Mouse (Mus musculus) heart, postnatal 0 days (tissue): Measurements from ENCODE around the gene Fam107a. TPM values are rescaled to one million over a fixed set of nuclear protein-coding genes. Genes with fewer than 3 reads are reported as not detected.
A peak's percentile ranks its signal among the peaks of the same experiment; 100 is the strongest.
"Not testable (repeated sequence)": the region's sequence is repeated elsewhere in the genome, so short reads cannot be mapped to it uniquely, and the experiment has no call there.

Experiments used
- ATAC-seq: fragments of 200-750 bp; cut with Nextera tagmentation; 2 replicates; pipeline ENCODE4 v1.8.0; 2017; ENCODE audit warnings: low read depth, moderate number of reproducible peaks, moderate library complexity; ENCODE audit not compliant: insufficient read depth
- DNase-seq: peaks from one replicate; pipeline ENCODE4 v3.0.0-alpha.2; 2016; ENCODE audit warnings: low spot score
- H3K27ac ChIP-seq: fragments of 300-500 bp; sonication (generic); 2 replicates; pipeline ENCODE4 v1.5.1; 2014; ENCODE audit warnings: low read depth, mild to moderate bottlenecking
- H3K27me3 ChIP-seq: fragments of 300-500 bp; sonication (generic); 2 replicates; pipeline ENCODE4 v1.6.1; 2014; ENCODE audit warnings: low read length, mixed read lengths; ENCODE audit not compliant: control insufficient read depth, insufficient read depth
- H3K36me3 ChIP-seq: fragments of 300-500 bp; sonication (generic); replicated peaks from 2 replicates; pipeline ENCODE4 v1.6.1; 2014; ENCODE audit warnings: low read length, mixed read lengths; ENCODE audit not compliant: control insufficient read depth, insufficient read depth
- H3K4me1 ChIP-seq: fragments of 300-500 bp; sonication (generic); 2 replicates; pipeline ENCODE4 v1.6.1; 2014; ENCODE audit warnings: antibody characterized with exemption; ENCODE audit not compliant: control insufficient read depth, insufficient read depth
- H3K4me2 ChIP-seq: fragments of 300-500 bp; sonication (generic); 2 replicates; pipeline ENCODE4 v1.6.1; 2014; ENCODE audit warnings: low read depth, mild to moderate bottlenecking, low read length, moderate library complexity
- H3K4me3 ChIP-seq: fragments of 300-500 bp; sonication (generic); 2 replicates; pipeline ENCODE4 v1.5.1; 2014; ENCODE audit warnings: low read depth, low read length
- H3K9ac ChIP-seq: fragments of 300-500 bp; sonication (generic); replicated peaks from 2 replicates; pipeline ENCODE4 v1.6.1; 2014; ENCODE audit warnings: low read depth, low read length, mixed read lengths
- H3K9me3 ChIP-seq: fragments of 300-500 bp; sonication (generic); replicated peaks from 2 replicates; pipeline ENCODE4 v1.6.1; 2016; ENCODE audit warnings: low read length; ENCODE audit not compliant: control insufficient read depth
- CTCF ChIP-seq: IDR thresholded peaks from 2 replicates; pipeline ENCODE4 v1.5.1; 2016; ENCODE audit warnings: antibody characterized with exemption, control low read depth, low read depth
- EP300 ChIP-seq: IDR thresholded peaks from 2 replicates; pipeline ENCODE4 v1.6.1; 2016; ENCODE audit warnings: antibody characterized with exemption, low read depth
- WGBS: fragments of 180-500 bp; shearing (Covaris S2); extraction: QIAGEN DNeasy Blood & Tissue Kit; methylation state at CpG from one replicate; pipeline ENCODE4 v1.1.7; 2014; 5-methylcytosine and 5-hydroxymethylcytosine counted together
- polyA plus RNA-seq: library from polyadenylated mRNA; unstranded; fragments of >200 nt; fragmentation: Nextera tagmentation; extraction: Ambion mirVana; gene quantifications from 2 replicates; pipeline ENCODE4 v1.2.1, GENCODE M21; 2015
- total RNA-seq: library from RNA; depleted of rRNA; stranded (reverse); fragments of >200 nt; gene quantifications from 2 replicates; pipeline ENCODE4 v1.2.3, GENCODE M21; 2014; ENCODE audit warnings: low replicate concordance

The Fam107a gene
- total and polyA plus RNA-seq, 2 experiments from 2014 or later: 0.26 to 3.2 TPM

DNA sequence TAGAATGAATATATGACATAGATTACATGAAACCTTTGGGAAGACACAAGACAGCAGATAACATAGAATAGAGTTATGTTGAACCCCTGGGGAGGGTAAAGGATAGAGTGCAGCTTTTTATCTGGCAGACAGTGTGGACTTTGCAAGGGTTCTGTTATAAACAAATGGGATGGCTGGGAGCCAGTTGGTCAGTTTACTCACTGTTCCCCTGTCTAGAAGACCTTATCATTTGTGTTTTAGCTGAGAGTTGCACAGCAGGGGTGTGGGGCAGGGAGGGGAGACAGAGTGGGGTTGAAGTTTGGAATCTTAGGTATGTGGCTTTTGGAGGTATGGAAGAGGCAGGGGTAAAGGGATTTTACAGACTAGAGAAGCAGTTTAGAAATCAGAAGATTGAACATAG, 34.0 kb downstream of the Fam107a start:
- TF ChIP-seq CTCF: no peak
- TF ChIP-seq EP300: no peak
- H3K9ac ChIP-seq: no peak overlapping the region
- ATAC-seq (no peak), DNase-seq (no peak)
- H3K27ac ChIP-seq: no peak overlapping the region
- H3K27me3 ChIP-seq: no peaks in the 10 kb centered on the region
- no peaks in the 10 kb centered on the region for H3K9me3 ChIP-seq
- peaks cover 7% of the 10 kb centered on the region for H3K4me1 ChIP-seq
- H3K4me2 ChIP-seq: no peak overlapping the region
- H3K4me3 ChIP-seq: no peak overlapping the region
- H3K36me3 ChIP-seq: no peaks in the 10 kb centered on the region

DNA sequence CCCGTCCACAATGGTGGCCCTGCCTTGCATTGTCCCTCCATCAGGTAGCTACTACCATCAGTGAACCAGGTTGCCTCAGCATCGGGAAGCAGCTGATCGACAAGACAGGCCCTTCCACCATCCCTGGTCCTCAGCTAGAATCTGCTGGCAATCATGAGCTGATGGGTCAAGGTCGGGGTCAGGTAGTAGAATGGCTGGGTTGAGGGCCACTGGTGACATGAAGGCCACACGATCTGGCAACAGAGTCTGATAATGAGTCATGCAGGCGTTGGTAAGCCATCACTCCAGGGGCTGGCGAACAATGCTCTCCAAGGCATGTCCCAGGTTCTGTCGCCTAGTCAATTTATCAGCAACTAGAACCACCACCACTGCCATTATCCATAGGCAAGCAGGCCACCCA, 46.5 kb downstream of the Fam107a start:
- not testable (repeated sequence) for H3K4me2 ChIP-seq, ATAC-seq, H3K9me3 ChIP-seq, H3K27ac ChIP-seq, H3K4me1 ChIP-seq, H3K9ac ChIP-seq, H3K36me3 ChIP-seq, H3K4me3 ChIP-seq, H3K27me3 ChIP-seq, DNase-seq
- 80% methylated on average over 8 of the region's 8 CpGs for WGBS

GRCm38 (mm10) chr14:8264378-8264777, 53.4 kb downstream of the Fam107a start:
- no peak for DNase-seq
- Histone ChIP-seq H3K9me3 (no peaks in the 10 kb centered on the region), H3K4me2 (no peak overlapping the region), H3K9ac (no peak overlapping the region), H3K36me3 (no peaks in the 10 kb centered on the region), H3K4me3 (no peak overlapping the region), H3K4me1 (no peaks in the 10 kb centered on the region), H3K27me3 (no peaks in the 10 kb centered on the region), H3K27ac (no peak overlapping the region)
- TF ChIP-seq CTCF (no peak), EP300 (no peak)
- WGBS: 92% methylated on average over 1 of the region's 1 CpGs
- ATAC-seq: no peak

GRCm38 (mm10) chr14:8262242-8262641, 55.6 kb downstream of the Fam107a start:
- no peaks in the 10 kb centered on the region for H3K27me3 ChIP-seq
- ATAC-seq: no peak
- no peak overlapping the region for H3K9ac ChIP-seq
- TF ChIP-seq EP300 (no peak), CTCF (peak; percentile 23; the same call in 1 of the 2 replicates)
- H3K4me1 ChIP-seq: no peaks in the 10 kb centered on the region
- no peak overlapping the region for H3K27ac ChIP-seq
- H3K36me3 ChIP-seq: no peaks in the 10 kb centered on the region
- no peak overlapping the region for H3K4me3 ChIP-seq
- no peak for DNase-seq
- WGBS: 50% methylated on average over 1 of the region's 1 CpGs
- no peak overlapping the region for H3K4me2 ChIP-seq
- no peaks in the 10 kb centered on the region for H3K9me3 ChIP-seq

GRCm38 (mm10) chr14:8260214-8260613, 57.6 kb downstream of the Fam107a start:
- H3K4me3 ChIP-seq: no peak overlapping the region
- H3K27ac ChIP-seq: no peak overlapping the region
- H3K9ac ChIP-seq: no peak overlapping the region
- no peak for DNase-seq
- TF ChIP-seq EP300: no peak
- TF ChIP-seq CTCF: no peak
- H3K4me1 ChIP-seq: no peaks in the 10 kb centered on the region
- no peaks in the 10 kb centered on the region for H3K36me3 ChIP-seq
- no peak for ATAC-seq
- no peak overlapping the region for H3K4me2 ChIP-seq
- 67% methylated on average over 5 of the region's 5 CpGs for WGBS
- no peaks in the 10 kb centered on the region for H3K27me3 ChIP-seq
- no peaks in the 10 kb centered on the region for H3K9me3 ChIP-seq

DNA sequence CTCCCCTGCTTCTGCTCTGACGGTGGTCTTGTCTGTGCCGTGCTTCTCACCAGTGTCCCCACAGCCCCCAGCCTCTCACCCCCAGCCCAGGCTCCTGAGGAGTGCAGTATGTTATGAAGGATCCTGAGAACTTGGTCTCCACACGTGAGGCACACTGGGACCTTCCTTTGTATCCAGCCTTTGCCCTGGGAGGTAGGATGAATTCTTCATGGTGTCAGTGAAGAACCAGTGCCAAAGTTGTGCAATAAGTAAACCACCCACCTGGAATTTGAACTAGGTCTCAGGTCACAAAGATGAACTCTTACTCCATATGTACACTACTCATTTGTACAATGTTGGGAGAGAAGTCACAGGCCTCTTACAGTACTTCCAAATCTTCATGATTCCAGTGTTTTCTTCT, 58.7 kb downstream of the Fam107a start, which contains the start of gene Acox2:
Gene Acox2 (minus strand): TSS at position 188 of the 400 bp plus-strand sequence.
- no peak for DNase-seq
- Histone ChIP-seq H3K4me3 (no peak within 1 kb of the TSS), H3K4me2 (no peak within 1 kb of the TSS), H3K9ac (no peak within 1 kb of the TSS), H3K36me3 (no peaks in the 10 kb centered on the region), H3K27me3 (no peaks in the 10 kb centered on the region), H3K4me1 (no peaks in the 10 kb centered on the region), H3K9me3 (no peaks in the 10 kb centered on the region), H3K27ac (no peak within 1 kb of the TSS)
- WGBS: 79% methylated on average over 3 of the region's 3 CpGs
- no peak for TF ChIP-seq EP300
- TF ChIP-seq CTCF: no peak
- no peak for ATAC-seq
